Mouse (Mus musculus): Measurements from ENCODE around the gene Etfb.

The Etfb gene

DNA sequence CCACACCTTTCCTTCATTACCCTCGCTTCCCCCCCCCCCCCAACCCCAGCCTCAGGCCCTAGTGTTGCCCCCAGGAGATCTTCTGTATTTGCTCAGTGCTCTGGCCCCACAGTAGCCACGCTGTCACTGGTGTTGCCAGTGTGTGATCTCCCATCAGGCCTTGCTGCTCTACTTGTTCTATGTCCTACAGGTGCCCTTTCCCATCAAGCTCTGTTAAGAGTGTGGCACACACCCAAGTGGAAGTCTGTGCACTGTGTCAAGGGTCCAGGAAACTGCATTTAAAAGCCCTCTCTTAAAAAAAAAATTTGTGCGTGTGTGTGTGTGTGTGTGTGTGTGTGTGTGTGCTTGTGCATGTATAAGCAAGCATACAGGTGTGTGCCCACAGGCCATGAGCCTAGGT is 4.4 kb downstream of the Etfb start:
- DNase-seq (ENCODE audit: low spot score in 2 of 2) = no peak

DNA sequence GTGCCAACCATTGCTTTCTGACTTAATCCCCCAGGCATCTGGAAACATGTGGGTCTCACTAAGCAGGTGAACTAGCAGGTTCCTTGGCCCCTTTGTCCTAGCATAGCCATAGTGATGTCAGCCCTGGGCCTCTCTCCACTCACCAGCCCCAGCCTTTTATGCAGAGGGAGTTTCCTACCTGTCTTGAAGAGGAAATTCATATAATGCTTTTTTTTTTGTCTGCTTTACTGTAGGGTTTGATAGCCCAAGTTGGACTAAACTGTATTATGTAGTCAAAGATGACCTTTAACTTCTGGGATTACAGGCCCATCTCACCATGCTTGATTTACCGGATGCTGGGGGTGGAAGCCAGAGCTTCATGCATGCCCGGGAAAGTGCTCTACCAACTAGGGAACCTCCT is 5.9 kb downstream of the Etfb start:
- no peak for DNase-seq (ENCODE audit: low spot score in 2 of 2)

- DNase-seq (ENCODE audit: low spot score in 2 of 2) = no peak
These were observed 7.8 kb downstream of the Etfb start for GRCm38 (mm10) chr7:43451726-43452125.

GRCm38 (mm10) chr7:43452609-43453008 is 8.7 kb downstream of the Etfb start:
- DNase-seq (ENCODE audit: low spot score in 2 of 2) = no peak

DNA sequence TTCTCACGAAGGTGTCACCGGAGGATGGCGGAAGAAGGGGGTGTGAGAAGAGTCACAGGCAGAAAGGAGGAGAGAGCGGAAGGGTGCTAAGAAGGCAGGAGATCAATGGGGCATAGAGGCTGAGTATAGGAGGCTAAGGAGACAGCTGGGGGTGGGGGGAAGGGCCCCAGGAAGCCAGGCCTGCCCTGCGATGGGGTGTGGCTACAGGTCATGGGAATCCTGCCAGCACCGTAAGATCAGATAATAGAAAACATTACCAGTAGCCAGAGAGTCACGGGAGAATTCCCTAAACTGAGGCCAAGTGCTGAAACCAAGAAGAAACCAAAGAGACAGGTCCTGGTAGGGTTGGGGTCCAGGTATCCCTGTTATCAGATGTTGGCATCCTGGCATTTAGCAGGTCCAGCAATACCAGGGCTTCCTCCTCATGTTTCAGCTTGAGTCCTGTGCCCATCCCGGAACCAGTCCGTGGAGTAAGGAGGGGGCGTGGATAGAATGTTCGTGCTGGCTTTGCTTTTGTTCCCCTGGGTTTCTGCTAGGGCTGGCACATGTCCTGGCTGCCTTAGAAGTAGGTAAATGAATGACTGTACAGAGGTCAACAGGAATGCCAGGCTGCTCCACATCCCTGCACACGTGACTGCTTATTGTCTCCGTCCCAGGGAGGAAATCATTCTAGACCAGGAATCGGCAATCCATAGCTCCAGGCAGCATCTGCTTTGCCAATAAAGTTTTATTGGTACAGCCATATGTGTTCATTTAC is 9.9 kb downstream of the Etfb start:
- no peak for DNase-seq (ENCODE audit: low spot score in 2 of 2)

GRCm38 (mm10) chr7:43454371-43454770 is 10.5 kb downstream of the Etfb start:
- no peak for DNase-seq (ENCODE audit: low spot score in 2 of 2)

DNA sequence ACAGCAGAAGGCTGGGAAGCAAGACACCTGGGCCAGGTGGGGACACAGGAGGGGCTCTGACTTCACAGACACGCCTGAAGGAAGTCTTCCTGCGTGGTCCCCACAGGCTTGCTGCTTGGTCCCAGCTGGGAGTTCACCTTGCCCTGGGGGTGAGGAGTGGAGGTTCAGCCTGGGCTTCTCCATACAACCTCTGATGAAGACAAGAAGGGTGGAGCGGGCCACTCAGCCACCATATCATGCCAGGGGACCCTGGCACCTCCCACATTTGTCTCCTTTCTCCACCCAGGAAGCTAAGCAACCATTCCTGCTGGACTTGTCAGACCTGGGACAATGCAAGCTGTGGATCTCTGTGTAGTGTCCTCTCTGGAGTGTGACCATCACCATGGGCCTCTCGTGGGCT is 19.0 kb downstream of the Etfb start, which contains the start of gene Vsig10l:
Gene Vsig10l (plus strand): TSS at position 301 of the 400 bp plus-strand sequence.
- no peak for DNase-seq (ENCODE audit: low spot score in 2 of 2)

DNA sequence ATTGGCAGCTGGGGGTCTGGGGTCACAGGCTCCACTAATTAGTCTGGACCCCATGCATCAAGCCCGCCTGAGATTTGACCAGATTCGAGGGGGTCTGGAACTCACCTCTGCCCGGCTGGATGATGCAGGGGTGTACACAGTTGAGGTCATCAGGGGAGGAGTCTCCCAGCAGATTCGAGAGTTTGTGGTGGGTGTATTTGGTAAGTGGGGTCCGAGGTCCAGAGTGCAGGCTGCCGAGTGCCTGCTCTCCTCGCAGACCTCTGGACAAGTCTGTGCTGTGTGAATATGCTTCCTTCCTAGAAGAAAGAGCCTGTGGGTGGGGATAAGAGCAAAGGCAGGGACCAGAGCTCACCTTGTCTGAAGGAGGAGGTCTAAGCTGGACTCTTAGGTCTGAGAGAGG is 20.1 kb downstream of the Etfb start:
- no peak for DNase-seq (ENCODE audit: low spot score in 2 of 2)

DNA sequence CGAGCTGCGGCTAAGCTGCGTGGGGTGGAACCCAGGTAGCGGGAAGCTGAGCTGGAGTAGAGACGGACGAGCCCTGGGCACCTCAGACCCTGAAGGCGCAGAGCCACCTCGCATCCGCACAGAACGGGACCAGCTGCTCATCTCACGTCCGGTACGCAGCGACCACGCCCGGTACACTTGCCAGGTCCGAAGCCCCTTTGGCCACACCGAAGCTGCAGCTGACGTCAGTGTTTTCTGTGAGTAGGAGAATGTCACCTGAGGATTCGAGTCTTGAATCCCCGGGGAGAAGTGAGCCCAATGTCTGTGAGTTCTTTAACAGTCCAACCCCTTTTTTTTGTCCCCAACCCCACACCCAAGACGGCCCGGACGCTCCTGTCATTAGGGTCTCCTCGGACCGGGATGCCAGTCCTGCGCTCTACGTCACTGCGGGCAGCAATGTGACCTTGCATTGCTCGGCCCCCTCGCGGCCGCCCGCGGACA is 21.0 kb downstream of the Etfb start:
- DNase-seq (ENCODE audit: low spot score in 2 of 2) = no peak

DNA sequence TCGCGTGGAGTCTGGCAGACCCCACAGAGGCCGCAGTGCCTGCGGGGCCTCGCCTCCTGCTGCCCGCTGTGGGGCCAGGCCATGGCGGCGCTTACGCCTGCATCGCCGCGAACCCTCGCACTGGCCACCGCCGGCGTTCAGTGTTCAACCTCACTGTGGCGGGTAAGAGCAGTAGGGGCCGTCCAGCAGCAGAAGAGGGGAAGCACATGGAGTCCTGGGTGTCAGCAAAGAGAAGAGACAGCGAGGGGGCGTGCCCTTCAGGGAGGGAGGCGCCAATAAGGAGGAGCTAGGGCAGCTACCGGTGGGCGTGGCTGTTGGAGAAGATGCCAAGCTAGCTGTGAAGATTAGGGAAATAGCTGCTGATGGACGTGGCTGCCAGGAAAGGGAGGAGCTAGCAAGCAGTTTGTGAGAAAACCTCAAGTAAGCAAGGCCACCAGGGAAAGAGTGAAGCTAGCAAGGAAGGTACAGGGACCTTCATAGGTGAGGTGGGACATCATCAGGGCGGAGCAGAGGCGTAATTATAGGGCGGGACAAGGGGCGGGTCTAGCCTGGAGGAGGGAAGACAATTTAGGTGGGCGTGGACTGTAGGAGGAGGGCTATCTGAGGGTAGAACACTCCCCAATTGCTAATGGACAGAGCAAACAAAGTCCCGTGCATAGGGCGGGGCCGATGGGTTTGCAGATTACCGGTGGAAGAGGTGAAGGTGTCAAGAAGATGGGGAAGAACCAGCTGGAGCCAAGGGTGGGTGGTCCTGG is 21.6 kb downstream of the Etfb start:
- peak; percentile 58 to 63 for DNase-seq (ENCODE audit: low spot score in 2 of 2)

DNA sequence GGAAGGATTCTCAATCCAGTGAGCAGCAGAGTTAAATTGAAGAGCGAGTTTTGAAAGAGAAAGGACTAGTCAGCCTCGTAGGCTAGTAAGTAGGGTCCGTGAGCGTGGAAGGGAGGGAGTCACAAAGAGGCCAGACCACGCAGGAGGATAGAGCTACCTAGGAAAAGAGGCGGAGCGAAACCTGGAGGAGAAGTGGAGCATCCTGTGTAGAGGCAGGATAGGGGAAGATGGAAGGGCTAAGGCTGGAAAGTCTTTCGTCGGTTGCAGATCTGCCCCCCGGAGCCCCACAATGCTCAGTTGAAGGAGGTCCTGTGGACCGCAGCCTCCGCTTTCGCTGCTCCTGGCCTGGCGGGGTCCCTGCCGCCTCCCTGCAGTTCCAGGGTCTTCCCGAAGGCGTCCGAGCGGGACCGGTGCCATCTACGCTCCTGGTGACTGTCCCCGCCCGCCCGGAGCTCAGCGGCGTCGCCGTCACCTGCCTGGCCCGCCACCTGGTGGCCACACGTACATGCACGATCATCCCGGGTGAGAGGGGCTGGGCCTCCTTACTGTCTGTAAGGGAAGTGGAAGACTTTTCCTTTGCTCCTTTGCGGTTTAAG is 22.3 kb downstream of the Etfb start:
- peak; percentile 64 to 82 for DNase-seq (ENCODE audit: low spot score in 2 of 2)

- peak in 1 of 2 experiments; percentile 46 for DNase-seq (ENCODE audit: low spot score in 2 of 2)
These were observed 26.5 kb downstream of the Etfb start for GRCm38 (mm10) chr7:43470373-43470772.

GRCm38 (mm10) chr7:43475706-43476105 is 31.8 kb downstream of the Etfb start:
- no peak for DNase-seq (ENCODE audit: low spot score in 2 of 2)

GRCm38 (mm10) chr7:43476376-43476775 is 32.5 kb downstream of the Etfb start:
- DNase-seq (ENCODE audit: low spot score in 2 of 2) = no peak

- no peak for DNase-seq (ENCODE audit: low spot score in 2 of 2)
These were observed 37.3 kb downstream of the Etfb start for GRCm38 (mm10) chr7:43481191-43481590.

DNA sequence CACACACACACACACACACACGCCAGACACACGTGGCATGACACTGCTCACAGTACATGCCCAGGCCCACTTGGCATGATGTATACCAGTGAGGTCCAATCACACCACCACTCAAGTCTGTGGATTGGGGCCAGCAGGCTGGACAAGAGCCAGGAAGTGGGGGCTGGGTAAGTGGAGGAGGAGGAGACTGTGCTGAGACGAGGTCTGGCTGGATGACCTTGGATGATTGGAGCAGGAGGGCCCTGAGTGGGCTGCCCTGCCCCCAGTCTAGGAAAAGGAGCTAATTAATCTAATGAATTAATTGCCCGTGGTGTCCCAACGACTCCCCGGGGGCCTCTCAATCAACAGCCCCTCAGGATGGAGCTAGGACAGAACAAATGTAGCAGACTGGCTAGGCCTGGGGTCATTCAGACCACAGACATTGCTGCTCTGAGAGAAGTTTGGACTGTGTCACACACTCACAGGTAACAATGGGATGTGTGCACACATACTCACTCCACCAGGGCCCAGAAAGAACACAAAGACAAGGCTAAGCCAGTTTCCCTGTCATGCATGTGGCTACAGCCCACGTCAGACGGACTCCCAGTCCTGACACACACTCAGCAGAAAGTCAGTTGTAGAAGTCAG is 38.3 kb downstream of the Etfb start:
- no peak for DNase-seq (ENCODE audit: low spot score in 2 of 2)

DNA sequence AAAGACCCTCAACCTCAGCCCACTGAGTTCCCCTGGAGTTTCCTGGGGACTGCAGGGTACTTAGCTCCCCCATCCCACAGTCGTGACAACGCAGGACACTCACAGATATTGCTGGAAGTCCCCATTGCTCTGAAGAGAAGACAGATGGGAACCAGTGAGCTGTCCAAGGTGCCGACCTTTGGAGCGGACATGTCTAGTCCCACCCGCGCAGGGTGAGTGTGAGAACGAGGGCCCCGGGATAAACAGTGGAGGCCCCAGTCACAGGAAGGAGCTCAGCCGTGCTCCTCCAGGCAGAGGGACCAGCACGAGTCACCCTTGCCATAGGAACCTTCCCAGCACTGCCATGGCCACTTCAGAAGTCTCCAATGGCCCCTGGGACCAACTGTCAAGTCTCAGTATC is 39.4 kb downstream of the Etfb start:
- no peak for DNase-seq (ENCODE audit: low spot score in 2 of 2)

GRCm38 (mm10) chr7:43488646-43489045 is 44.8 kb downstream of the Etfb start:
- DNase-seq (ENCODE audit: low spot score in 2 of 2) = no peak

DNA sequence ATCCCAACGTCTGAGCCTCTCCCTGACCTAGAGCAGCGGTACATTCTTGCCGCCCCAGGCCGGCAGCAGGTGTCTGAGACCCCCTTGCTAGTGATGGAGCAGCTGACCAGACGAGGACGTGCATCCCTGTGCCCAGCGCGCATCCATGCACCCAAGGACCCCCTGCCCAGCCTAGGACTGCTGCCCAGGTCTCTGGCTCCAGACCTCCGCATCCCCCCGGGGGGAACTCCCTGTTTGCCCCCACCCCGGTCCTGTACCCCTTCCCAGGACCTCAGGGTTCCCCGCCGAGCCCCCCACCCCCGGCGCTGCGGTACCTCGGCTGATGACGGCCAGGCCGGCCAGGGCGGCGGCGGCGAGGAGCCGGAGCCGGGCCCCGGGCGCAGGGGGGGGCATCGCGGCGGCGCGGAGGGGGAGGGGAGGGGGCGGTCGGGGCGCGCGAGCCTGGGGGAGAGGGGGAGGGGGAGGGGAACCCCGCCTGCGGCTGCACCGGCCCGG is 45.8 kb downstream of the Etfb start, which contains the start of gene Iglon5:
Gene Iglon5 (minus strand): TSS at position 445 of the 495 bp plus-strand sequence.
- no peak for DNase-seq (ENCODE audit: low spot score in 2 of 2)

DNA sequence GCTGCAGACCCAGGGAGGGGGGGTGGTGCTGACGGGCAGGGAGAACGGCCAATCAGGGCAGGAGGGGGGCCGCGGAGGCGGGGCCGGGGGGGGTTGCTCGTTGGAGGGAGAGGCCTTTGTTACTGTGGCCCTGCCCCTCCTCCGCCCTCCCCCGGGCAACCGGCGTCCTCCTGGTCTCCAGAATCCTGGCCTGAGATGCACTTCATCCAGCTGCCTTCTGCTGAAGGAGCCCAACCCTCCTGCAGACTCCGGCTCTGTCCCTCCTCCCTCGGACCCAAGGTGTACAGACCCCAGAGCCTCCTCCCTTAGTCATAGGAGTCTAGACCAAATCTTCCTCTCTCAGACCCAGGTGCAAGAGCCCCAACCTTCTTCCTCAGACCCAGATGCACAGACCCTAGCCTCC is 46.3 kb downstream of the Etfb start:
- no peak for DNase-seq (ENCODE audit: low spot score in 2 of 2)

GRCm38 (mm10) chr7:43490861-43491260 is 47.0 kb downstream of the Etfb start:
- DNase-seq (ENCODE audit: low spot score in 2 of 2) = no peak
